8 mouse cellular contexts compared by ENCODE assay signal in genomic region chr4:63948066-63948687, GRCm38 (mm10).
DNase-seq lines count a peak whose midpoint lies in the region; ATAC-seq lines count a peak whose summit lies in the region.

No protein-coding gene starts in this region.

- peak; percentile 79 to 82 for DNase-seq in B cell, adult 2 months
- DNase-seq in adrenal gland, postnatal 14 days, result peak; percentile 66
- peak; percentile 72 for DNase-seq in kidney, postnatal 10 days
- peak; percentile 38 for DNase-seq in liver, embryonic 11.5 days (ENCODE audit: low spot score)
- peak; percentile 62 for DNase-seq in testis, postnatal 10 days (ENCODE audit: low spot score)

- ATAC-seq in embryonic facial prominence, embryonic 13.5 days (ENCODE audit: insufficient number of reproducible peaks, insufficient read depth, low FRiP score, low TSS enrichment, low read depth), result no peak
- ATAC-seq in heart, embryonic 15.5 days (replicated peaks; ENCODE audit: insufficient number of reproducible peaks, insufficient read depth, low FRiP score, low read depth), result no peak
- no peak for ATAC-seq in liver, embryonic 11.5 days (replicated peaks; ENCODE audit: low FRiP score)
- ATAC-seq in neural tube, embryonic 13.5 days (ENCODE audit: low read depth), result peak; percentile 74; the same call in 1 of the 2 replicates

- H3K4me3 ChIP-seq in embryonic facial prominence, embryonic 13.5 days, result no peak overlapping the region
- no peak overlapping the region for H3K4me3 ChIP-seq in heart, embryonic 15.5 days
- no peak overlapping the region for H3K4me3 ChIP-seq in liver, embryonic 11.5 days (ENCODE audit: low read depth, low read length)
- no peak overlapping the region for H3K4me3 ChIP-seq in neural tube, embryonic 13.5 days

- 36% methylated on average over 12 of the region's 12 CpGs for WGBS in embryonic facial prominence, embryonic 13.5 days
- WGBS in heart, embryonic 15.5 days, result 34% methylated on average over 12 of the region's 12 CpGs
- 38% methylated on average over 12 of the region's 12 CpGs for WGBS in liver, embryonic 11.5 days
- WGBS in neural tube, embryonic 13.5 days, result 39% methylated on average over 12 of the region's 12 CpGs

- H3K9me3 ChIP-seq in embryonic facial prominence, embryonic 13.5 days, result no peaks in the 10 kb centered on the region
- H3K9me3 ChIP-seq in heart, embryonic 15.5 days (replicated peaks), result no peaks in the 10 kb centered on the region
- no peaks in the 10 kb centered on the region for H3K9me3 ChIP-seq in liver, embryonic 11.5 days (ENCODE audit: control insufficient read depth, low read length)
- no peaks in the 10 kb centered on the region for H3K9me3 ChIP-seq in neural tube, embryonic 13.5 days

- H3K36me3 ChIP-seq in embryonic facial prominence, embryonic 13.5 days, result no peaks in the 10 kb centered on the region
- no peaks in the 10 kb centered on the region for H3K36me3 ChIP-seq in heart, embryonic 15.5 days
- no peaks in the 10 kb centered on the region for H3K36me3 ChIP-seq in liver, embryonic 11.5 days (ENCODE audit: control insufficient read depth, insufficient read depth, low read length)
- H3K36me3 ChIP-seq in neural tube, embryonic 13.5 days, result no peaks in the 10 kb centered on the region

- H3K4me1 ChIP-seq in embryonic facial prominence, embryonic 13.5 days, result no peaks in the 10 kb centered on the region
- no peaks in the 10 kb centered on the region for H3K4me1 ChIP-seq in heart, embryonic 15.5 days (replicated peaks)
- H3K4me1 ChIP-seq in liver, embryonic 11.5 days (replicated peaks; ENCODE audit: control insufficient read depth, insufficient read depth, low read length), result no peaks in the 10 kb centered on the region
- no peaks in the 10 kb centered on the region for H3K4me1 ChIP-seq in neural tube, embryonic 13.5 days (replicated peaks)

- H3K27me3 ChIP-seq in embryonic facial prominence, embryonic 13.5 days, result no peaks in the 10 kb centered on the region
- H3K27me3 ChIP-seq in heart, embryonic 15.5 days, result peaks cover 11% of the 10 kb centered on the region
- H3K27me3 ChIP-seq in liver, embryonic 11.5 days (replicated peaks; ENCODE audit: control insufficient read depth, insufficient read depth, low read length), result no peaks in the 10 kb centered on the region
- no peaks in the 10 kb centered on the region for H3K27me3 ChIP-seq in neural tube, embryonic 13.5 days

- no peak overlapping the region for H3K27ac ChIP-seq in embryonic facial prominence, embryonic 13.5 days
- no peak overlapping the region for H3K27ac ChIP-seq in heart, embryonic 15.5 days
- no peak overlapping the region for H3K27ac ChIP-seq in liver, embryonic 11.5 days (ENCODE audit: low read depth, low read length)
- H3K27ac ChIP-seq in neural tube, embryonic 13.5 days (replicated peaks), result no peak overlapping the region

- H3K9ac ChIP-seq in embryonic facial prominence, embryonic 13.5 days, result no peak overlapping the region
- H3K9ac ChIP-seq in heart, embryonic 15.5 days, result no peak overlapping the region
- no peak overlapping the region for H3K9ac ChIP-seq in liver, embryonic 11.5 days (ENCODE audit: low read depth, low read length)
- no peak overlapping the region for H3K9ac ChIP-seq in neural tube, embryonic 13.5 days

- H3K4me2 ChIP-seq in embryonic facial prominence, embryonic 13.5 days, result peak overlapping the region; percentile 33; the same call in 1 of the 2 replicates
- H3K4me2 ChIP-seq in heart, embryonic 15.5 days, result peak overlapping the region; percentile 37
- no peak overlapping the region for H3K4me2 ChIP-seq in liver, embryonic 11.5 days
- no peak overlapping the region for H3K4me2 ChIP-seq in neural tube, embryonic 13.5 days

Comparison
In these comparisons a context has a peak if more than half of its experiments do, and no peak if none do; other contexts are left out.
1. H3K4me2 ChIP-seq: peak in embryonic facial prominence, embryonic 13.5 days (single experiment) and heart, embryonic 15.5 days (single experiment); none in liver, embryonic 11.5 days (single experiment) and neural tube, embryonic 13.5 days (single experiment).
2. Peak in every context shown above with its lines, with median percentiles within 50 percentile points of each other: DNase-seq.